Mouse (Mus musculus): Measurements from ENCODE around the gene Vmn1r233. TPM values are rescaled to one million over a fixed set of nuclear protein-coding genes. Genes with fewer than 3 reads are reported as not detected.

Vmn1r233 gene
- not detected in 2 replicates for polyA plus RNA-seq (2016; fragmentation: Nextera tagmentation; extraction: Ambion mirVana)

GRCm38 (mm10) chr17:20996364-20996763 is at the start of gene Vmn1r233:
Vmn1r233 (minus strand) TSS chr17:20996464.
- Histone ChIP-seq H3K4me1 (no peaks in the 10 kb centered on the region), H3K27ac (no peak within 1 kb of the TSS), H3K4me3 (no peak within 1 kb of the TSS), H3K9ac (no peak within 1 kb of the TSS), H3K36me3 (no peaks in the 10 kb centered on the region), H3K27me3 (no peaks in the 10 kb centered on the region), H3K9me3 (no peaks in the 10 kb centered on the region), H3K4me2 (replicated peaks) (no peak within 1 kb of the TSS)
- no peak for ATAC-seq (ENCODE audit: insufficient number of reproducible peaks, insufficient read depth, low FRiP score, low TSS enrichment)

DNA sequence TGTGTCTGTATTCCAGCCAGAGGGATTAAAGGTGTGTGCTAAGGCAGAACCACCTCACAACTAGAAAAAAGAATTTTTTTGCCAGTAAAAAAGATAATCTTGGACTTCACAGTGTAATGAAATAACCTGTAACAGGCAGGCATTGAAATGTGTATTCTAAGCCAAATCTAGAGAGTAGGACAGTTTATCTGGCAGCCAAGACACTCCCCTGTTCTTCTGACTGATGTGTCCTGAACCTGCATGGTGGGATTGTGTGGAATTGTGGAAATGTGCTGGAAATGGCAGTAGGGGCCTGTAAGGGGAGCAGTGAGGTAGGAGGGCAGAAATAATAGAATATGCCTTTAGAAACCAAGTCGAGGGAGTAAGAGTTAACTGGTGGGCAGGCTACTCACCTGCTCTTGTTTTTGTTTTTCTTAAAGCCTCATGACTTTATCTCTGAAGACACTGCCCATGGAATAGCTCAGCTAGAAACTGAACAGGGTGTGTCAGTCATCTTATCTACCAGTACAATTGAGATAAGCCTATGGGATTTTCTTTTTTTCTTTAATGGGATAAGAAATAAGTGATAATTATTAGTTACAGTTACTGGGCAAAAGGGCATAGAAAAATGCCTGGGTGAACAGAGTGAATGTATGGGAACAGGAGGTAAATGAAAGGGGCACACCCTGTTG is 22.3 kb upstream of the Vmn1r233 start:
- Histone ChIP-seq H3K9me3 (no peaks in the 10 kb centered on the region), H3K4me2 (replicated peaks) (no peak overlapping the region), H3K36me3 (peaks cover 51% of the 10 kb centered on the region), H3K27me3 (no peaks in the 10 kb centered on the region), H3K9ac (no peak overlapping the region), H3K27ac (no peak overlapping the region), H3K4me1 (no peaks in the 10 kb centered on the region), H3K4me3 (no peak overlapping the region)
- ATAC-seq (ENCODE audit: insufficient number of reproducible peaks, insufficient read depth, low FRiP score, low TSS enrichment): no peak
- 78% methylated on average over 1 of the region's 1 CpGs for WGBS

GRCm38 (mm10) chr17:21009726-21010125 is 13.5 kb upstream of the Vmn1r233 start:
- Histone ChIP-seq H3K9ac (peak overlapping the region; percentile 89), H3K4me3 (peak overlapping the region; percentile 89), H3K4me2 (replicated peaks) (peak overlapping the region; percentile 88), H3K9me3 (no peaks in the 10 kb centered on the region), H3K27ac (peak overlapping the region; percentile 90), H3K27me3 (no peaks in the 10 kb centered on the region), H3K36me3 (peaks cover 16% of the 10 kb centered on the region), H3K4me1 (peaks cover 11% of the 10 kb centered on the region)
- ATAC-seq (ENCODE audit: insufficient number of reproducible peaks, insufficient read depth, low FRiP score, low TSS enrichment): no peak
- WGBS: 26% methylated on average over 1 of the region's 1 CpGs

GRCm38 (mm10) chr17:21008382-21009331 is 12.4 kb upstream of the Vmn1r233 start, which contains the start of gene Zfp160:
Zfp160 (plus strand) TSS chr17:21008903.
- H3K4me3 ChIP-seq: peak within 1 kb of the TSS; percentile 89
- 6% methylated on average over 36 of the region's 36 CpGs for WGBS

DNA sequence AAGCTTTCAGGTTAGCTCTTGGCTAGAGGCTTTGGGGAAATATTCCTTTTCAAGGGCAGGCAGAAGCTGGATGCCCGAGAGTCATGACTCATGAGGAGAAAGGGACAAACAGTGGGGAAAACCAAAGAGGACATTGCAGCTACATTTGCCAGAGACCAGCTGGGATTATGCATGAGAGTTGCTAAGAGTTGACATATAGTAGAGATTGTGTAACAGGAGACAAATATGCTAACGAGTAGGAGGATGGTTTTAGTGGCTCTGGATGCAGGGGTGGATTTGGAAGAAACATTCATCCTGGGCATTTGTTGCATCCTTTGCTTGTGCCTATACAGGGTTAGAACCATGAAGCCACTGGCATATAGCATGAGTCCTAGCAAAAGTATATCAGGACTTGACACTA is 2.5 kb downstream of the Vmn1r233 start:
- Histone ChIP-seq H3K4me2 (replicated peaks) (no peak overlapping the region), H3K27me3 (no peaks in the 10 kb centered on the region), H3K9ac (no peak overlapping the region), H3K36me3 (no peaks in the 10 kb centered on the region), H3K27ac (no peak overlapping the region), H3K4me1 (no peaks in the 10 kb centered on the region), H3K9me3 (no peaks in the 10 kb centered on the region), H3K4me3 (no peak overlapping the region)
- WGBS: 73% methylated on average over 2 of the region's 2 CpGs
- ATAC-seq (ENCODE audit: insufficient number of reproducible peaks, insufficient read depth, low FRiP score, low TSS enrichment): no peak

More at GRCm38 (mm10) chr17:21008382-21009331, 12.4 kb upstream of the Vmn1r233 start, which contains the start of gene Zfp160:
- ATAC-seq (ENCODE audit: insufficient number of reproducible peaks, insufficient read depth, low FRiP score, low TSS enrichment): peak; percentile 97
- peak within 1 kb of the TSS; percentile 90 for H3K27ac ChIP-seq
- H3K4me2 ChIP-seq (replicated peaks): peak within 1 kb of the TSS; percentile 88
- peak within 1 kb of the TSS; percentile 89 for H3K9ac ChIP-seq
- H3K36me3 ChIP-seq: peaks cover 13% of the 10 kb centered on the region
- H3K27me3 ChIP-seq: no peaks in the 10 kb centered on the region
- peaks cover 11% of the 10 kb centered on the region for H3K4me1 ChIP-seq
- H3K9me3 ChIP-seq: no peaks in the 10 kb centered on the region

DNA sequence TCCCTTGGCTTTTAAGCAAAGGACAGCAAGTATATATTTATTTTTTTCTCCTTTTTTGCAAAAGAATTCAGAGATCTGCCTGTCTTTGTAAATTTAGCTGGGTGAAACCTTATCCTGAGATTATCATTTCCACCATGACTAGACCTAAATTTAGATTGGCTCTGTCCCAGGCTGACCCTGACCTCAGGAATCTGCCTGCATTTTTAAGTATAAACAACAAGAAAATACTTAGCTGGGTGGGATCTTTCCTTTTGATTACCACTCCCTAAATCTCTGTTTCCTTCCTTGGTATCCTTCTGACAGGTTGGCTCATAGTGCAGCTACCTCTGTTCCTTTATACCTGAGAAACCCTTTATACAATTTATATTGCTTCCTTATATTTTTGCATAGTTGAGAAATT is 29.6 kb downstream of the Vmn1r233 start:
- no peak overlapping the region for H3K4me2 ChIP-seq (replicated peaks)
- no peaks in the 10 kb centered on the region for H3K4me1 ChIP-seq
- no peaks in the 10 kb centered on the region for H3K27me3 ChIP-seq
- H3K4me3 ChIP-seq: no peak overlapping the region
- no peak overlapping the region for H3K9ac ChIP-seq
- H3K27ac ChIP-seq: no peak overlapping the region
- no peaks in the 10 kb centered on the region for H3K9me3 ChIP-seq
- peaks cover 73% of the 10 kb centered on the region for H3K36me3 ChIP-seq
- no peak for ATAC-seq (ENCODE audit: insufficient number of reproducible peaks, insufficient read depth, low FRiP score, low TSS enrichment)

DNA sequence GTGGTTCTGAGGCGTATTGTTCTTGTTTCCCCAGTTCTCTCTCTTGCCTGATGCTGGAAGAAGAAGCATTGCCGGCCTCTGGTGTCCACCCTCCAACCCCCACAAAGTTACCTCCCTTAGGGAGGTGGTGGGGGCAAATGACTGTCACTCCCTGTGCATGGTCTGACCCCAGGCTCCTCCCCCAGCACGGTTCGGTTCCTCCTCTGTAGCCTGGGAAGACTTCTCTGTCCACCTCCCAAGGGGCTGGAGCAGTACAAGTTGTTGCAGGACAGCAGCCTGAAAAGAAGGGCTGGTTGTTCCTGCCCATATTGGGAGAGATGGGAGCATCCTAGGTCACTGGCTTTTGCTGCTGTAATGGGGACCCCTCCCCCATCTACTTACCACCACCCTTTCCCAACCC is 30.8 kb downstream of the Vmn1r233 start:
- Histone ChIP-seq H3K27me3 (no peaks in the 10 kb centered on the region), H3K9me3 (no peaks in the 10 kb centered on the region), H3K4me2 (replicated peaks) (no peak overlapping the region), H3K9ac (no peak overlapping the region), H3K36me3 (peaks cover 85% of the 10 kb centered on the region), H3K27ac (no peak overlapping the region), H3K4me3 (no peak overlapping the region), H3K4me1 (no peaks in the 10 kb centered on the region)
- 84% methylated on average over 4 of the region's 4 CpGs for WGBS
- ATAC-seq (ENCODE audit: insufficient number of reproducible peaks, insufficient read depth, low FRiP score, low TSS enrichment): 0 out of 2 replicates have a peak, but pooled peaks have one; percentile 24

- Histone ChIP-seq H3K27me3 (no peaks in the 10 kb centered on the region), H3K4me3 (no peak overlapping the region), H3K4me2 (replicated peaks) (no peak overlapping the region), H3K9ac (no peak overlapping the region), H3K9me3 (no peaks in the 10 kb centered on the region), H3K27ac (no peak overlapping the region), H3K4me1 (no peaks in the 10 kb centered on the region), H3K36me3 (peaks cover 97% of the 10 kb centered on the region)
- 93% methylated on average over 5 of the region's 5 CpGs for WGBS
- no peak for ATAC-seq (ENCODE audit: insufficient number of reproducible peaks, insufficient read depth, low FRiP score, low TSS enrichment)
Observed at GRCm38 (mm10) chr17:20960386-20960785, 35.9 kb downstream of the Vmn1r233 start.

DNA sequence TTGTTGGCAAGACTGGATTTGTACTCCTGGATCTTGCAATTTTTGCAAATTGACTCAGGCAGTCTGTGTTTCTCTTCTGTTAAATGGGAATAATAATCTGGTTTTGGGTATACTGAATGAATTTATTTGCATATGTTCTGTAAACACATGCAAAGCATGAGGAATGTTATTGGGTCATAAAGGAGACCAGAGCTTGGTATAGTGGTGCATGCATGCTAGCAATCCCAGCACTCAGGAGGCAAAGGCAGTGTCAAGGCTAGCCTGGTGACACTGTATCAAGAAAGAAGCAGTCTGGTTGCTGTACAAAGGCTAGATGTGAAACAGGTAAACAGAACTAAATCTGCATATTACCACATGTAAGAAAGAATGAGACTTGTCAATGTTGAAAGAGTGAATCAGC is 49.6 kb downstream of the Vmn1r233 start:
- H3K27ac ChIP-seq: no peak overlapping the region
- no peak for ATAC-seq (ENCODE audit: insufficient number of reproducible peaks, insufficient read depth, low FRiP score, low TSS enrichment)

DNA sequence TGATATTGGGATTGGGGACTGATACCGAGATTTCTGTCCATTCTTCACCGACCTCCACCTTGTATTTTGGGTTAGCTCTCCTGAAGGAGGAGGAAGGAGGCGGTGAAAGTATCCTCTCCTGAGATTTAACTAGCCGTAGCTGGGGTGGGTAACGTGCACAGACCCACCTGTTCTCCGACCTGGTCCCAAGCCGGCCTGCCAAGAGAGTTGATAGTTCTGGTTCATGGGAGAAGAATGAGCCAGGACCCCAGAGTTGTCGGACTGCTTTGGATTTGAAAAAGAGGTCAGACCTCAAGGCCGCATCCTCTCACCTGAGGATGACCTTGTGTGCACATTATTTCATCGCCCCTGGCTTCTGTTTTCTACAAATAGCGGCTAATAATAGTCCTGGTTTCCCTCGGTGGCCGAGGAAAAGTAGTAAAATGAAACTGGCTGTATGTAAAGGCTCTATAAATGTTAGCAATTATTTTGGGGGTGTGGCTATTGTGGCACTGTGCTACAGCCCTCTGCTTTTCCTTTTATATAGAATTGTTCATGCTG is 50.2 kb downstream of the Vmn1r233 start:
- 1% methylated on average over 13 of the region's 13 CpGs for WGBS
- H3K9ac ChIP-seq: peak overlapping the region; percentile 80
- H3K4me2 ChIP-seq (replicated peaks): peak overlapping the region; percentile 63
- peaks cover 12% of the 10 kb centered on the region for H3K4me1 ChIP-seq
- H3K4me3 ChIP-seq: peak overlapping the region; percentile 80
- no peak for ATAC-seq (ENCODE audit: insufficient number of reproducible peaks, insufficient read depth, low FRiP score, low TSS enrichment)
- H3K9me3 ChIP-seq: no peaks in the 10 kb centered on the region
- 0 out of 2 replicates have a peak, but pooled peaks cover under 1% of the 10 kb centered on the region for H3K36me3 ChIP-seq
- peak overlapping the region; percentile 94 for H3K27ac ChIP-seq
- H3K27me3 ChIP-seq: no peaks in the 10 kb centered on the region

More for the DNA sequence above, 49.6 kb downstream of the Vmn1r233 start:
- Histone ChIP-seq H3K27me3 (no peaks in the 10 kb centered on the region), H3K9me3 (no peaks in the 10 kb centered on the region), H3K9ac (peak overlapping the region; percentile 80), H3K4me3 (peak overlapping the region; percentile 80), H3K4me1 (peaks cover 12% of the 10 kb centered on the region), H3K4me2 (replicated peaks) (peak overlapping the region; percentile 63), H3K36me3 (peaks cover 6% of the 10 kb centered on the region)

GRCm38 (mm10) chr17:20944985-20945891 is 51.0 kb downstream of the Vmn1r233 start, which contains the start of gene Ppp2r1a:
Ppp2r1a (plus strand) TSS chr17:20945311.
- under 1% methylated on average over 69 of the region's 69 CpGs for WGBS
- H3K27me3 ChIP-seq: no peaks in the 10 kb centered on the region

More at GRCm38 (mm10) chr17:20944985-20945891, 51.0 kb downstream of the Vmn1r233 start, which contains the start of gene Ppp2r1a:
- Histone ChIP-seq H3K36me3 (no peaks in the 10 kb centered on the region), H3K9ac (peak within 1 kb of the TSS; percentile 80), H3K9me3 (no peaks in the 10 kb centered on the region), H3K4me3 (peak within 1 kb of the TSS; percentile 80), H3K4me1 (peaks cover 12% of the 10 kb centered on the region), H3K27ac (peak within 1 kb of the TSS; percentile 94), H3K4me2 (replicated peaks) (peak within 1 kb of the TSS; percentile 63)
- ATAC-seq (ENCODE audit: insufficient number of reproducible peaks, insufficient read depth, low FRiP score, low TSS enrichment): peak; percentile 99

Data from embryonic facial prominence, embryonic 12.5 days (tissue).